Mouse (Mus musculus) neural tube, embryonic 10.5 days (tissue): ENCODE measurements around the gene Fdxacb1.

Source experiments
- DNase-seq: peaks from one replicate; pipeline ENCODE4 v3.0.0-alpha.2; 2017; ENCODE audit warnings: low spot score; ENCODE audit errors: extremely low spot score

Gene Fdxacb1

DNA sequence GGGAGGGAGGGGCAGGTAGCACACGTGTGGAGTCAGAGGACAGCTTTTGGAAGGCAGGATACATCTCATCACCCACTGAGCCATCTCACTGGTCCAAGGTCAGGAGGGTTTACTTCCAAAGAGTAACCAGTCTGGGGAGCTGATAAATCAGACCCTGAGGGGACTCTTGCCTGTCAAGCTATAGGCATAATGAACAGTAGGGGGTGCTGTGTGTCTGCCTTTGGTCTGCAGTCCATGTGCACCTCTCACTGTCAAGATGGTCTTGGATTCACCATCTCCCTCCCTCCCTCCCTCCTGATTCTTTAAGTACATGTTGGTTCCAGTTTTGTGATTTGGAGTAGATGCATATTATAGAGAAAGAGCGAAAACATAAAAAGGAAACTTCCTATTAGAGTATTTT is 32.9 kb downstream of the Fdxacb1 start:
- DNase-seq = no peak

DNA sequence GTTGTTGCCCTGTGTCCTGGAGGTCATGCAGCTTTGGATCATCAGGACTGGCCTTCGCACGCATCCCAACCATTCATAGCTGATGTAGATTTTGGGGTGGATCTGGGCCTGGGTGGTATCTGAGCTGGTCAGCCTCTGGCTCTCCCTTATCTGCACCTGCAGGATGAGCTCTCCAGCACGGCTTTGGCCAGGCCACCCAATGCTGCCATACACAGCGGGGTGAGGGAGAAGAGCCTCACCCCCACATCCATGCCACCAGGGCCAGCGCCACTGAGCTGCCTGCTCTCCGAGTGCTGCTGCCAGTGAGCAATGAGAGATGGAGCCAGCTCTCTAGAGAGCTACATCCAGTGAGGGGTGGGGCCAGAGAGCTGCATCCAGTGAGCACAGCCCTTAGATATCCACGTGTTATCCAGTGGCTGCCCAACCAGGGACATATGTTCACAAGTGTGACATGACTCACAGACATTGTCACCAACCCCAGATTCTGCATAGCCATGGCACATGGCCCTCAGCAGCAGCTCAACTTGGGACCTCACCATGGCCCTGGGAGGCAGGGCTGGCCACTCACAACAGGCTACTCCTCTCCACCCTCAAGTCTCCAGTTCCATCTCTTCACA is 35.1 kb downstream of the Fdxacb1 start:
- no peak for DNase-seq

DNA sequence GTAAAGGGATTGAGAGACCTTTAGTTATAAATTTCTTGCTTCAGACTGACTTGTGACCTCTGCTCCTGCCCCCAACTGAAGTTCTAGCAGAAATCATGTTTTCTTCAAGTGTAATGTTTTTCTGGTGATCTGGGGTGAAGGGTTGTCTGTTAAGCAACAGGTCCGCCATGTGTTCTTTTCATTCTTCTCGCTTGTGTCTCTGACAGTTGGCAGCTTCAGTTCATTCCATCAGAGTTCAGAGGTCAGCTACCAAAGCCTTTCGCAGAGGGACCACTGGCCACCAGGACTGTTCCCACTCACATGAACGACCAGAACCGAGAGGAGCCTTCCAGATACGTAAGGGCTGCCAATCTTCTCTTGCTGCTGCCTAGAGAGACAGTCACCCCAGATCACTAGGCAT is 40.4 kb downstream of the Fdxacb1 start:
- no peak for DNase-seq

DNA sequence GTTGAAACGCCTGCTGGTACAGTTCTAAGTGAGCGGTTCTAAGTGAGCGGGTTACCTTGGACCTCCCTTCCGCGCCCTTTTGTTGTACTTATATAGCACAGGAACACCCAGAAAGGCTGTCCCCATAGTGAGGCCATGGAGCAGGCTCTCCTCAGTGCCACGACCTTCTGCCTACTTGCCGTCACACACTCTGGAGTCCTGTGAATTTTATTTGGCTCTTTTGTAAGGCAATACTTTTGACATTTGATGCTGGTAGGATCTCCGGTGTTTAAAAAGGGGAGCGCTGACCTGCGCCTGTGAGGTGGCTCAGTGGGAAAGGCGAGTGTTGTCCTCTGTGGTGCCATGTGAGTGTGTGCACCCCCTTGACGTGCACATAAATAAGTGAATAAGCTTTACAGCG is 41.1 kb downstream of the Fdxacb1 start:
- no peak for DNase-seq

DNA sequence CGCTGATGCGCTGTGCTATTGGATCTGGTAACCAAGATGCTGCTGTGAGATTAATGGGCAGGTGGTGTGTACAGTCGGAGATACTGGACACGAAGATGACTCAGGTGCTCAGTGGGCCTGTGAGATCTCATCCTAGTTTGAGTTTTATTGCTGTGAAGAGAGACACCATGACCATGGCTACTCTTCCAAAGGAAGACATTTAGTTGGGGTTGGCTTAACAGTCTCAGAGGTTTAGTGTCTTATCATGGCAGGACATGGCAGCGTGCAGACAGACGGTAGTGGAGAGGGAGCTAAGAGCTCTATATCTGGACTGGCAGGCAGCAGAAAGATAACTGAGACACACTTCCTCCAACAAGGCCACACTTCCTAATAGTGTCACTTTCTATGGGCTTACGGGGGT is 43.2 kb downstream of the Fdxacb1 start:
- no peak for DNase-seq

DNA sequence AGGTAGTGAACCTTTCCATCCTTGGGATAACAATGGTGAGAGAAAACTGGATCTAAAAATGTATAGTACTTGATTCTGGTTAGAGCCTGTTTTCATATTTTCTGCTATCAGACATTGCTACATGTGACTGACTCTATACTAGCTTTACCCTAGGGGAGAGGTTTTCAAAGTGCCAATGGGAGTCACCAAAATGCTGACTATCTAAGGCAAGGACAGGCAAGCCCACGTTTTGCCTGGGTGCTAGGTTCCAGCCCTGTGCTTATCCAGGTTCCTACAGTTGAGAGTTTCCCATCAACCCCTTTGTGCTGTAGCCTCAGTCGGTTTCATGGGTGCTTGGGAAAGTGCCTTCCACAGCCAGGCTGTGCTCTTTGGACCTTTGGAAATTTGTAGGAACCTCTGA is 43.7 kb downstream of the Fdxacb1 start:
- no peak for DNase-seq

DNA sequence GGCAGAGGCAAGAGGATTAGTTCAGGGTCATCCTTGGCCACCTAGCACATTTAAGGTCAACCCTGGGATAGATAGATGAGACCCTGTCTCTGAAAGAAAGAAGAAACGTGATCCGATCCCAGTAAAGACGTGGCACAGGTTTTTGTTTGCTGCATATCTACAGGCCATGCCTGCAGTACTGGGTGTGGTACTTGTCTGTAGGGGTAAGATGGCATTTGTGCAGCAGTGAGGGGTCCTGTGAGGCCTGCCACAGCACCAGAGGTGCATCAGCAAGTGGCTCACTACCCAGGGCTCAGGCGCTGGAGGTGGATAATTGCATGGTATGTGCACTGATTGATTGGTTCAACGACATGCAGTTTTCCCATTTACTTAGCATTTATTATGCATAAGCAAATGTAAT is 45.8 kb downstream of the Fdxacb1 start:
- no peak for DNase-seq

DNA sequence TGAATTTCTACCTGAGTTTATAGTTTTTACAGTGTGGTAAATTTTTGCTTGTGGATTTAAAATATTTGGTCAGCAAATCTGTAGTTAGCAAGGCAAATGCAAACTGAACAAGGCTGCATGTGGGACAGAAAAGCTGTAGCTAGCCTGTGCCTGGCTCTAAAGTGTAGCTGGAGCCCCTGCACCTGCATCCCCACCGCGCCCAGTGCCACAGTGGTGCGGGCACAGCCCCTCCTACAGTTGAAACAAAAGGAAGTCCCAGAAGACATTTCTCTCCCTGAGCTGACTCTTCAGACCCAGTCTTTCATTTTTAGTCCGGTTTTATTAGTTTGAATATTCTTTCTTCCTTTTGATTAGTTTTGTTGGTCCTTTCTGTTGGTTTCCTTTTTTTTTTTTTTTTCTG is 47.6 kb downstream of the Fdxacb1 start:
- DNase-seq = no peak

DNA sequence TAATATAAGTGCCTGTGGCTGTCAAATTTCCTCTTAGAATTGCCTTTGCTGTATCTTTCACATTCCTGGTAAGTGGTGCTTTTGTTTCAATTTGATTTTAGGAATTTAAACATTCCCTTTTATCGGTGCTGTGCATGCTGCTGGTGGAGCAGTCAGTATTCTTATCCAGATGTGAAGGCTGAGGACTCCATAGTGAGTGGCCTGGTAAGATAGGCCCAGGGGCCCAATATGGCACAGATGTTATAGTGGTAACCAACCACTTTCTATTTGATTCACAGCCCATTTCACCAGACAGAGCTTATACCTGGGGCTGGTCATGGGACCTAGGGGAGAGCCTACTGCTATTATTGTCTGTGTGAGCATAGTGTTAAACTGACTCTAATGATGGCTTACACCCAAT is 48.5 kb downstream of the Fdxacb1 start:
- DNase-seq = no peak

DNA sequence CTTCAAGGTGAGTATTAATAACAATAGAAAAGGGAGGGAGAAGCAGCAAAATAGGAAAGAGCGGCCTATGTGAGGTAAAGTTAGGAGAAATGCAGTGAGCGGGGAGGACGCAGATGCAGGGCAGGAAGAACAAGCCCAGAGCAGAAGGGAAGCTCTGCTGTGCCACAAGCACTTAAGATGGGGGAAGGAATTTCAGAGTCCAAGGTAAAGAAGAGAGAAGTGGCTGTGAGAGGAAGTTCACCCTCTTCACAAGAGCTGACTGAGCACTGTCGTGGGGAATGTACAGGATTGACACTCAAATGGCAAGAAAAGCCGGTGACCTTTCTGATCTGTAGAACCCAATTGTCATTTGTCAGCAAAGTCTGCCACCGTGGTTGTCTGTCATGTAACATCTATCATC is 50.0 kb downstream of the Fdxacb1 start:
- no peak for DNase-seq

DNA sequence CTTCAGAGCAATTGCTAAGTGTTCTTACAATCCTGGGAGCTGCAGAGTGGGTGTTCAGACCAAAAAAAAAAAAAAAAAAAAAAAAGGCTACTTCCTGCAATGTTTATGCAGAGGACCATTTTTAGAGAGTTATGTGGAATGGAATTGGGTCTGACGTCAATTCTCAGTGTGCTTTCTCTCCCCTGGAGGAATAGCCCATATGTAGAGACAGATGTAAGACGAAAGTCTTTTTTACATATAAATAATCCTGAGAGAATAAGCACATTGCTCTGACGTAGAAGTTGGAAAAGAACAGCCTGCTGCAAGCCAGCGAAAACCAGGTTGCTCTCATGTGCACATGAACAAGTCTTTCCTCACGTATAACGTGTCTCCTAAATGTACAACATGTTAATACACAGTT is 51.7 kb downstream of the Fdxacb1 start:
- no peak for DNase-seq

DNA sequence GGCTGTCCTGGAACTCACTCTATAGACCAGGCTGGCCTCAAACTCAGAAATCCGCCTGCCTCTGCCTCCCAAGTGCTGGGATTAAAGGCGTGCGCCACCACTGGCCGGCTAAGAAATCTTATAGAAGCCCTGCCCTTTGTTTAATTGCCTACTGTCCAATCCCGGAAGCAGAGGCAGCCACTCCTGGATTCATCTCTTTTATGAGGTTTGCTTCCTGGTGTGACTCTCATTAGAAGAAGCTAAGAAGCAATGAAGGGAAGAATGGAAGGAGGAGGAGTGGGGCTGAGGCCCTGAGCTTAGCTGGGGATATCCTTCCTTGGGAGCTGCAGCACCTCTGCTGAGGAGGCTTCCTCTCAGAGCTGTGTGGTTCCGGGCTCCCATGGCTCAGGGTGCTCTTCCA is 53.6 kb downstream of the Fdxacb1 start:
- DNase-seq = no peak

DNA sequence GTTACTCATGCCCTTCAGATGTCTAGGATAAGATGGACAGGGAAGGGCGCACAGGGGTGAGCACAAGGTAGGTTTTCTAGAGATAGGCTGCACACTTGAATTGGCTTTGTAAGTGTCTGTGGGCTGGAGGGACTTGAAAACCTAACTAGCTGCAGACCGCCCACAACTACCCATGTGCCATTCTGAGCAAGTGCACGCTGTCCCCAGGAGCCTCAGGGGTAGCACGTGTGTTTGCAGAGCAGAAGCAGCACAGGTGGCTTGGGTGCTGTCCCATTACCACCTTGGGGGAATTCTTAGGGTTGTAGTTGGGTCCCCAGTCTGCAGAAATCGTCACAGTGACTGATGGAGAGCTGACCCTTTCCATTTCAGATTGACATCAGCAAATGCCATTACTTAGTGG is 54.2 kb downstream of the Fdxacb1 start:
- no peak for DNase-seq
